8 mouse cellular contexts compared by ENCODE assay signal in the genomic region with DNA sequence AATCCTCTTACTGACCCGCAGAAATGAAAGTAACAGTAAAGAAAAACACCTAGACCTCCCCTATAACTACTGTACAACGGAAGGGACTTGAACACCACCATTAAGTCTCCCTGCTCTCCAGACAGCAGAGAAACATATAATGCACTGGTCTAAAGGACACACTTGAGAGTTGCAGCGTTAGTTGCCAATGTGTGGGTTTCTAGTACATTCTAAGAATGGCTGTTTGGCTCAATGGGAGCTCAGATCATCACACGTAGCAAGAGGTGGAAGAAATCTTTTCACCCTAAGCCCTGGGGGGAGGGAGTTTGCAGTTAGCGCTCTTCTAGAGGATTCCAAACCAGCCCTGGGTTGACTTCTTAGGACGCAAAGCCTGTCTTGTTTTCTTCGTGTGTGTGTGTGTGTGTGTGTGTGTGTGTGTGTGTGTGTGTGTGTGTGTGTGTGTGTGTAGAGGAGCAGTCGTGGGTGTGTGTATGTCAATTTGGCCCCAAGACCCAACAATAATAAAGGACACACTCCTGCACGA. TPM values are rescaled to one million over a fixed set of nuclear protein-coding genes. Genes with fewer than 3 reads are reported as not detected.
DNase-seq lines count a peak whose midpoint lies in the region; ATAC-seq and TF ChIP-seq lines count a peak whose summit lies in the region.

No protein-coding gene starts in this region.

- TF ChIP-seq CTCF in left cerebral cortex, adult 2 months (IDR thresholded peaks at IDR 0.05), result no peak
- no peak for TF ChIP-seq CTCF in hindbrain, postnatal 0 days (IDR thresholded peaks at IDR 0.05; ENCODE audit: low read depth)

- H3K27me3 ChIP-seq in embryonic facial prominence, embryonic 12.5 days, result peaks cover 67% of the 10 kb centered on the region
- peaks cover 63% of the 10 kb centered on the region for H3K27me3 ChIP-seq in hindbrain, postnatal 0 days (ENCODE audit: insufficient read depth, low read length)

- no peaks in the 10 kb centered on the region for H3K36me3 ChIP-seq in embryonic facial prominence, embryonic 12.5 days
- H3K36me3 ChIP-seq in hindbrain, postnatal 0 days (ENCODE audit: insufficient read depth, low read length), result no peaks in the 10 kb centered on the region

- under 1% methylated on average over 9 of the region's 9 CpGs for WGBS in embryonic facial prominence, embryonic 12.5 days
- WGBS in hindbrain, postnatal 0 days, result 7% methylated on average over 9 of the region's 9 CpGs

- H3K9ac ChIP-seq in embryonic facial prominence, embryonic 12.5 days, result peak overlapping the region; percentile 33; the same call in 1 of the 2 replicates
- no peak overlapping the region for H3K9ac ChIP-seq in hindbrain, postnatal 0 days (replicated peaks; ENCODE audit: low read length)

- intact Hi-C loops in left cerebral cortex, adult 2 months (cut with DNase I), result no loop called here
- intact Hi-C loops in left cerebral cortex, postnatal 10 days (cut with DNase I), result loop anchor here (10.0 kb wide), 1 partner anchor 1309 kb away; no protein-coding TSS in a partner anchor
- intact Hi-C loops in left cerebral cortex, postnatal 14 days (cut with DNase I), result loop anchor here (10.0 kb wide), 1 partner anchor 779 kb away; no protein-coding TSS in a partner anchor

- peaks cover 30% of the 10 kb centered on the region for H3K4me1 ChIP-seq in embryonic facial prominence, embryonic 12.5 days
- peaks cover 2% of the 10 kb centered on the region; the same call in 1 of the 2 replicates for H3K4me1 ChIP-seq in hindbrain, postnatal 0 days (ENCODE audit: insufficient read depth, low read length)

- H3K27ac ChIP-seq in left cerebral cortex, adult 2 months, result no peak overlapping the region
- H3K27ac ChIP-seq in embryonic facial prominence, embryonic 12.5 days, result no peak overlapping the region
- no peak overlapping the region for H3K27ac ChIP-seq in hindbrain, postnatal 0 days

- no peaks in the 10 kb centered on the region for H3K9me3 ChIP-seq in embryonic facial prominence, embryonic 12.5 days
- no peaks in the 10 kb centered on the region for H3K9me3 ChIP-seq in hindbrain, postnatal 0 days (ENCODE audit: low read length)

- peak overlapping the region; percentile 23 for H3K4me3 ChIP-seq in left cerebral cortex, adult 2 months
- peak overlapping the region; percentile 63 for H3K4me3 ChIP-seq in embryonic facial prominence, embryonic 12.5 days
- peak overlapping the region; percentile 52 for H3K4me3 ChIP-seq in hindbrain, postnatal 0 days (ENCODE audit: low read length)

- no peak for DNase-seq in left cerebral cortex, adult 2 months (ENCODE audit: extremely low spot score in 1 of 2, low spot score in 2 of 2)
- DNase-seq in left cerebral cortex, postnatal 10 days (ENCODE audit: extremely low spot score in 1 of 2, low spot score in 2 of 2), result no peak
- no peak for DNase-seq in hindbrain, postnatal 0 days (ENCODE audit: low spot score)
- peak; percentile 3 for DNase-seq in naive thymus-derived CD4-positive, alpha-beta T cell, adult 2 months (ENCODE audit: low read depth)
- no peak for DNase-seq in left cerebral cortex, postnatal 14 days (ENCODE audit: low spot score in 2 of 2)
- DNase-seq in ovary, postnatal 10 days (ENCODE audit: low spot score), result no peak
- no peak for DNase-seq in B cell, adult 2 months

- no peak for ATAC-seq in embryonic facial prominence, embryonic 12.5 days (ENCODE audit: insufficient number of reproducible peaks, insufficient read depth, low FRiP score, low TSS enrichment)
- ATAC-seq in hindbrain, postnatal 0 days, result no peak

- peak overlapping the region; percentile 98 for H3K4me2 ChIP-seq in embryonic facial prominence, embryonic 12.5 days (replicated peaks)
- H3K4me2 ChIP-seq in hindbrain, postnatal 0 days (ENCODE audit: low read depth, low read length), result peak overlapping the region; percentile 91

RNA-seq across cellular contexts. Expression of a gene that starts 2.7 kb away (rescaled TPM):
- 10 to 100 TPM; 20.3 to 20.6 TPM for total RNA-seq in left cerebral cortex, adult 2 months (2021)
- total RNA-seq in left cerebral cortex, postnatal 10 days (2021), result 10 to 100 TPM; 19.9 to 21.6 TPM
- polyA plus RNA-seq in embryonic facial prominence, embryonic 12.5 days (2016; fragmentation: Nextera tagmentation; extraction: Ambion mirVana), result 15.4 and 16.7 TPM in 2 replicates
- 12.4 and 19.4 TPM in 2 replicates for total RNA-seq in hindbrain, postnatal 0 days (2014; rRNA removed)
- 13.9 and 14.6 TPM in 2 replicates for polyA plus RNA-seq in hindbrain, postnatal 0 days (2015; fragmentation: Nextera tagmentation; extraction: Ambion mirVana)
- 10 to 100 TPM; 19.3 to 20.2 TPM for total RNA-seq in left cerebral cortex, postnatal 14 days (2021)

RNA-seq across cellular contexts. Expression of a gene that starts 30.2 kb away (rescaled TPM):
- not detected for total RNA-seq in left cerebral cortex, adult 2 months (2021)
- not detected for total RNA-seq in left cerebral cortex, postnatal 10 days (2021)
- polyA plus RNA-seq in embryonic facial prominence, embryonic 12.5 days (2016; fragmentation: Nextera tagmentation; extraction: Ambion mirVana), result 0.39 TPM in 1 of 2 replicates, not detected in the other
- 1.1 TPM in 1 of 2 replicates, not detected in the other for total RNA-seq in hindbrain, postnatal 0 days (2014; rRNA removed)
- not detected in 2 replicates for polyA plus RNA-seq in hindbrain, postnatal 0 days (2015; fragmentation: Nextera tagmentation; extraction: Ambion mirVana)
- total RNA-seq in left cerebral cortex, postnatal 14 days (2021), result not detected
